Mouse (Mus musculus) layer of hippocampus, adult 2 months (tissue): ENCODE measurements at regions not wholly inside any gene's neighbourhood (a gene's known extent, or its start where the extent isn't known, plus 50 kb on each side); places are given as distances from the start of the nearest gene placed in this dataset.

Experiments used
- DNase-seq, 2 experiments: peaks; one replicate each; pipeline ENCODE4 v3.0.0; 2022; ENCODE audit warnings: low spot score in 2 of 2
- H3K27ac ChIP-seq: fragments of 200-600 bp; 2 replicates; pipeline ENCODE4 v1.8.1; 2022
- H3K4me3 ChIP-seq: fragments of 200-600 bp; 2 replicates; pipeline ENCODE4 v1.8.1; 2022; ENCODE audit warnings: mild to moderate bottlenecking
- CTCF ChIP-seq: fragments of 200-600 bp; conservative IDR thresholded peaks from 2 replicates; pipeline ENCODE4 v1.8.1; 2022; ENCODE audit warnings: antibody characterized with exemption, mild to moderate bottlenecking, moderate library complexity

GRCm38 (mm10) chr9:41336801-41337200 is 175.3 kb upstream of the Ubash3b start:
- TF ChIP-seq CTCF: no peak
- Histone ChIP-seq H3K27ac (no peak overlapping the region), H3K4me3 (no peak overlapping the region)
- no peak for DNase-seq

DNA sequence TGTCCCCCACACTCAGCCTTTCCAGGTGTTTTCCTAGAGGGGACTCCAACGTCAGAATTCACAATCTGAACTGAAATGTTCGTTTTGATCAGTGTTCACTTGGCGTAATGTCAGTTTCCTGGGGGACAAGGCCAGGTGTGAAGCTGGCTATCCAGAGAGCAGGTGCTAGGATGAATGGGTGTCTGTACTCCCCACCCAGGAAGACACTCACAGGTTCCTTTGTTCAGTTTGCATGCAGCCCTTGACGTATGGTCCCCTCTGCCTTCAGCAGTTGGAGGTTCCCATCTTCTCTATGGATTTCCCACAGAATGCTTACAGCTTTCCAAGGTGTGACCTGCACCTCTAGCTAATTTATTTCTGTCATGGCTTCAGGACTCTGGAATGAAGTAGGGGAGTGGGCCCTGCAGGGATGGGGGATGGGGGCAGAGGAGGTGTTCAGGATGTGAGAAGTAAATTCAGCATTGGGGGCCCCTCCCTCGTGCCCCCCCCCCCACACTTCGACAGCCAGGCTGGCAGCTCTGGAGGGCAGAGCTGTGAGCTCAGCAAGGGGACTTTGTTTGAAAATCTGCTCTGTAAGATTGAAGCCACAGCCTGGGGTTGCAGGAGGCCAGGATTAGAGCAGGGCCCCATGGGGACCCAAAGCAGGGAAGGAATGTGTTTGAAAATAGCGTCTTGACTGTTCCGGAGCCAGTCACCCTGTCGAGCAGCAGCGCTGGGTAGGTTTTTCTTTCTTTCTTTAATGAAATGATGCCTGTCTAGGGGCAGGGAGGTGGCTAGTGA is 173.2 kb upstream of the Ubash3b start:
- DNase-seq: no peak
- H3K27ac ChIP-seq: no peak overlapping the region
- H3K4me3 ChIP-seq: no peak overlapping the region
- TF ChIP-seq CTCF: no peak

DNA sequence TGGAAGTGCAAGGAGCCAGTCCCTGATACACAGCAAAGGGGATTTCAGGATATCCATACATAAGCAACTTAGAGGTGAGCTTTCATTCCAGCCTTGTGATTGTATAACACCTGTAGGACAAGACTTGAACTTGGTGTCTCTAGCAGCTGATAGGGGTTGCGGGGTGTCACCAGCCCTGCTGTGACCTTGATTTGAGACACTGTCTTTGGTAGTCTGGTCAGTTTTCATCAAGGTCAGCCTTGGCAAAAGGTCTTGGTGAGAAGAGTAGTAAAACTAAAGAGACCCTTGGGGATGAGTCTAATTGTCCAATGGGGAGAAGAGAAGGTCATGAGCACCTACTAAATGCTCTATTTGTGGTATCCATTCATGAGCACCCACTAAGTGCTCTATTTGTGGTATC is 172.0 kb upstream of the Ubash3b start:
- no peak overlapping the region for H3K27ac ChIP-seq
- TF ChIP-seq CTCF: no peak
- H3K4me3 ChIP-seq: no peak overlapping the region
- DNase-seq: no peak

DNA sequence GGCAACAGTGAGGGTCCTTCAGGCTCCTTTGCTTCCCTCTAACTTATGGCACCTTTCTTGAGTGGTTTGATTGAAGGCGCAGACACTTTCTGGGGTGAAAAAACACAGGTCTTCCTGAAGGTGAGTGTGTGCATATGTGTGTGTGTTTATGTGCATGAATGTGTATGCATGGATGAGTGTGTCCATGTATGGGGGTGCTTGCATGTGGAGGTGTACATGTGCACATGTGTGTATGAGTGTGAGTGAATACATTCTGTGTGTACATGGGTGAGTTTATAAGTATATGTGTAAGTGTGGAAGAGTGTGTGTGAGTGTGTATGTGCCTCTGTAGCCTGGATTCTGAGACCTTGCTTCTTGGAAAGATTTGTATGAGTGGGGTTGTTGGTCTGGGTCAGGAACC is 167.5 kb upstream of the Ubash3b start:
- Histone ChIP-seq H3K27ac (no peak overlapping the region), H3K4me3 (no peak overlapping the region)
- no peak for DNase-seq
- no peak for TF ChIP-seq CTCF

GRCm38 (mm10) chr9:41328480-41328879 is 167.0 kb upstream of the Ubash3b start:
- DNase-seq: no peak
- H3K27ac ChIP-seq: no peak overlapping the region
- TF ChIP-seq CTCF: no peak
- peak overlapping the region; percentile 1; the same call in 1 of the 2 replicates for H3K4me3 ChIP-seq

GRCm38 (mm10) chr9:41328056-41328455 is 166.6 kb upstream of the Ubash3b start:
- H3K27ac ChIP-seq: no peak overlapping the region
- TF ChIP-seq CTCF: no peak
- H3K4me3 ChIP-seq: peak overlapping the region; percentile 1; the same call in 1 of the 2 replicates
- no peak for DNase-seq

- DNase-seq: no peak
- no peak overlapping the region for H3K27ac ChIP-seq
- H3K4me3 ChIP-seq: peak overlapping the region; percentile 15; the same call in 1 of the 2 replicates
- no peak for TF ChIP-seq CTCF
These were observed 166.1 kb upstream of the Ubash3b start for GRCm38 (mm10) chr9:41327561-41327960.

DNA sequence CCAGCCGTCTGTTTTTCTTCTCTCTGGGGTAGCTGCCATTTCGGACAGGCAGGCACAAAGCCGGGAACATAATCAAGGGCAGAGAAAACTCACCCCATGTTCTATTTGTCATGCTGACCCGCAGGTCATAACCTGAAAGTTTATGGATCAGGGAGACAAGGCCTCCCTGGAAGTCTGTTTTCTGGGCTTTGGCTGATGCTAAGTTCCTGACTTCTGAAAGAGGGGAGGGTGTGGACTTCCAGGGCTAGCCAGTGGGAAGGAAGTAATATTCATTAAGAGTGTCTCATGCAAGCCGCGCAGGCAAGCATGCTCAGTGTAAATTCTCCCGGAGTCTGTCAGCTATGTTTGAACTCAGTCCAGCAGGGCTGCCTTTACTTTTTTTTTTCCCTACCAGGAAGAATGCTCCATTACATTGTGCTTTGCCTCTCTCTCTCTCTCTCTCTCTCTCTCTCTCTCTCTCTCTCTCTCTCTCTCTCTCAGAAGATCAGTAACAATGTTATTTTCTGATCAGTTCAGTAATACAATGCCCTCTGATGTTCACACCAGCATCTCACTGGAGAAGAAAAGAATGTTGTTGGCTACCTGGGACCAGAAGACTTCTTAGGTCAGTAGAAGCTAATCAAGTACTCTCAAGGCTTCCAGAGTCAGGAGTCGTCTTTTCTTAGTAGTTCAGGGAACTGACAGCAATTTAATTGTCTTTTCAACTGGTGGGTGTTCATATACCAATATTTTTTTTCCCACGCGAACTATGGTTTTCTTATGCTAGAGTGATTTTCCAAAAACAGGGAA is 165.5 kb upstream of the Ubash3b start:
- no peak for TF ChIP-seq CTCF
- Histone ChIP-seq H3K4me3 (peak overlapping the region; percentile 15; the same call in 1 of the 2 replicates), H3K27ac (peak overlapping the region; percentile 76)
- no peak for DNase-seq

GRCm38 (mm10) chr9:41321521-41321920 is 160.0 kb upstream of the Ubash3b start:
- Histone ChIP-seq H3K27ac (no peak overlapping the region), H3K4me3 (no peak overlapping the region)
- no peak for DNase-seq
- TF ChIP-seq CTCF: no peak

DNA sequence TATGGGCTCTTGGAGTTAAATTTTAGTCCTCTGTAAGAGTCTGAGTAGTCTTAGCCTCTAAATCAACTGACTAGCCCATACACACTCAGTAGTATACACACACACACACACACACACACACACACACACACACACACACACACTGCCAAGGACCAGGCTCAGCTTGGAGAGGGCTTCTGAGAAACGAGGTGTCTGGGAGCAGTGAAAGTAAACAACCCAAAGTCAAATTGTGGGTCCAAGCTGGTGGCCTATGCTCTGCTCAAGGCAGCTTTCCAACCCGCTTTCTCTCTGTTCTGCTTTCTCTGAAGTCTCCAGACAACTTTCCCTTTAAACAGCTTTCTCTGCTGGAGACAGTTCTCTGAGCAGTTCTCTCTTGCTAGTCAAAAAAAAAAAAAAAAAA is 157.6 kb upstream of the Ubash3b start:
- Histone ChIP-seq H3K4me3 (no peak overlapping the region), H3K27ac (no peak overlapping the region)
- TF ChIP-seq CTCF: no peak
- no peak for DNase-seq

- no peak for DNase-seq
- no peak overlapping the region for H3K27ac ChIP-seq
- TF ChIP-seq CTCF: no peak
- H3K4me3 ChIP-seq: no peak overlapping the region
These were observed 144.7 kb upstream of the Ubash3b start for GRCm38 (mm10) chr9:41306229-41306628.

- no peak overlapping the region for H3K4me3 ChIP-seq
- no peak overlapping the region for H3K27ac ChIP-seq
- no peak for DNase-seq
- no peak for TF ChIP-seq CTCF
These were observed 142.0 kb upstream of the Ubash3b start for GRCm38 (mm10) chr9:41303494-41303828.

DNA sequence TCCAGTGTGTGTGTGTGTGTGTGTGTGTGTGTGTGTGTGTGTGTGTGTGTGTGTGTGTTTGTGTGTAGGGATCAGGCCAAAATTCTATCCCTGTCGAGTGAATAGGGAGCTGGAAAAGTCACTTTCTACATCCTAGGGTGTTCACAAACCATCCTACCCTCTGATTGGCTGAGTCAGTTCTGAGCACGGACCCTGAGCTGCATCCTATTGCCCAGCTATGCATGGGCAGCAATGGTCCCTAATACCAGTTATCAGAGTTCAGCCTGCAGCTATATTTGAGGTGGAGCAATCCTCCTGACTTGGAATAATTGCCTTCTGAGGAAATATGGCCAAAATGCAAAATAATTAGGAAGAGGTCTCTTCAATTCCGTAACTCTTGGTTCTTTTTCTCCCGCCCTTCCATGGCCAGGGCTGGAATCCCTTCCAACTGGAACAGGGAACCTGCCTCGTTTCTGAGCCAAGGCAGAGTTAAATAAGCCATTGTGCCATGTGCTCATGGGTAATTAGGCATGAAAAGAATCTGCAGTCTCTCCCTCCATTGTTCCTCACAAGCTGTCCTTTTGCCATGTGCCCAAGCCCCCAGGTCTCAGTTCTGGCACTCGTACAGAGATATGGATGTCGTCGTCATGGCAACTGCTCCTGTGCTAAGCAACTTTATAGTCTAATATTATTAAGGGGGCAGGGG is 141.5 kb upstream of the Ubash3b start:
- Histone ChIP-seq H3K4me3 (no peak overlapping the region), H3K27ac (no peak overlapping the region)
- TF ChIP-seq CTCF: no peak
- peak; percentile 10 to 11 for DNase-seq
